ENCODE assay signal across 28 mouse cellular contexts in genomic region chr9:106273276-106273675, GRCm38 (mm10). TPM values are rescaled to one million over a fixed set of nuclear protein-coding genes. Genes with fewer than 3 reads are reported as not detected.
DNase-seq lines count a peak whose midpoint lies in the region; ATAC-seq and TF ChIP-seq lines count a peak whose summit lies in the region.
"Had no signal": no experiment of that assay in that cellular context is flagged by ENCODE, and none has a peak within 500 bp of the region (broad histone marks: within the 10 kb centered on the region; RNA-seq: fewer than 3 reads in every experiment).

No protein-coding gene starts in this region.

- no peaks in the 10 kb centered on the region for H3K36me3 ChIP-seq in kidney, adult 2 months (ENCODE audit: control insufficient read depth, insufficient read depth, low read length)
- no peaks in the 10 kb centered on the region for H3K36me3 ChIP-seq in kidney, embryonic 16.5 days (ENCODE audit: insufficient read depth, low read length)
- H3K36me3 ChIP-seq in liver, adult 2 months (ENCODE audit: control insufficient read depth, insufficient read depth, low read length) = no peaks in the 10 kb centered on the region
- H3K36me3 ChIP-seq in liver, embryonic 11.5 days (ENCODE audit: control insufficient read depth, insufficient read depth, low read length) = no peaks in the 10 kb centered on the region
- H3K36me3 ChIP-seq: embryonic facial prominence, embryonic 12.5 days; embryonic facial prominence, embryonic 15.5 days; forebrain, embryonic 15.5 days; heart, embryonic 12.5 days; heart, embryonic 15.5 days; hindbrain, embryonic 10.5 days had no signal

- no peaks in the 10 kb centered on the region for H3K9me3 ChIP-seq in kidney, embryonic 16.5 days (ENCODE audit: low read length)
- H3K9me3 ChIP-seq in liver, embryonic 11.5 days (ENCODE audit: control insufficient read depth, low read length) = no peaks in the 10 kb centered on the region
- H3K9me3 ChIP-seq: embryonic facial prominence, embryonic 12.5 days; embryonic facial prominence, embryonic 15.5 days; forebrain, embryonic 15.5 days; heart, embryonic 12.5 days; heart, embryonic 15.5 days; hindbrain, embryonic 10.5 days had no signal

- no peak for TF ChIP-seq CTCF in kidney, adult 2 months (conservative IDR thresholded peaks at IDR 0.05; ENCODE audit: insufficient read depth, insufficient read length, low read depth, low read length)
- no peak for TF ChIP-seq CTCF in liver, adult 2 months (IDR thresholded peaks at IDR 0.05; ENCODE audit: low read depth, low read length)

- no peak; the same call in 1 of the 2 replicates for ATAC-seq in kidney, embryonic 16.5 days (ENCODE audit: low FRiP score, low TSS enrichment)
- ATAC-seq in liver, embryonic 11.5 days (replicated peaks; ENCODE audit: low FRiP score) = no peak
- ATAC-seq: CD4-positive, CD25-positive, alpha-beta regulatory T cell, adult 4 months; forebrain, embryonic 15.5 days; hindbrain, postnatal 0 days had no signal

- no peaks in the 10 kb centered on the region for H3K79me2 ChIP-seq in liver, adult 2 months (ENCODE audit: control insufficient read depth, insufficient read depth, low read length)

- H3K4me3 ChIP-seq in kidney, adult 2 months (ENCODE audit: insufficient read depth, low read depth, low read length) = no peak overlapping the region
- H3K4me3 ChIP-seq in kidney, embryonic 16.5 days (ENCODE audit: low read length) = no peak overlapping the region
- no peak overlapping the region for H3K4me3 ChIP-seq in liver, adult 2 months (ENCODE audit: insufficient read depth, low read depth, low read length)
- H3K4me3 ChIP-seq in liver, embryonic 11.5 days (ENCODE audit: low read depth, low read length) = no peak overlapping the region
- H3K4me3 ChIP-seq: embryonic facial prominence, embryonic 12.5 days; embryonic facial prominence, embryonic 15.5 days; forebrain, embryonic 15.5 days; heart, embryonic 12.5 days; heart, embryonic 15.5 days; hindbrain, embryonic 10.5 days had no signal

- peak overlapping the region; percentile 3; the same call in 1 of the 2 replicates for H3K27ac ChIP-seq in kidney, adult 2 months (ENCODE audit: insufficient read depth, low read depth, low read length)
- H3K27ac ChIP-seq in kidney, embryonic 16.5 days (ENCODE audit: low read length) = no peak overlapping the region
- peak overlapping the region; percentile 92 for H3K27ac ChIP-seq in liver, adult 2 months (replicated peaks; ENCODE audit: insufficient read depth, low read depth, low read length)
- H3K27ac ChIP-seq in liver, embryonic 11.5 days (ENCODE audit: low read depth, low read length) = no peak overlapping the region
- H3K27ac ChIP-seq: embryonic facial prominence, embryonic 12.5 days; embryonic facial prominence, embryonic 15.5 days; forebrain, embryonic 15.5 days; heart, embryonic 15.5 days; hindbrain, embryonic 10.5 days; hindbrain, embryonic 14.5 days; hindbrain, postnatal 0 days had no signal

- H3K4me1 ChIP-seq in kidney, adult 2 months (ENCODE audit: control insufficient read depth, insufficient read depth, low read length) = peaks cover 19% of the 10 kb centered on the region; the same call in 1 of the 2 replicates
- H3K4me1 ChIP-seq in kidney, embryonic 16.5 days (ENCODE audit: insufficient read depth, low read length) = no peaks in the 10 kb centered on the region
- peaks cover 32% of the 10 kb centered on the region for H3K4me1 ChIP-seq in liver, adult 2 months (ENCODE audit: control insufficient read depth, insufficient read depth, low read length)
- H3K4me1 ChIP-seq in liver, embryonic 11.5 days (replicated peaks; ENCODE audit: control insufficient read depth, insufficient read depth, low read length) = 0 out of 2 replicates have a peak, but pooled peaks cover 9% of the 10 kb centered on the region
- H3K4me1 ChIP-seq: embryonic facial prominence, embryonic 12.5 days had no signal

- no peak overlapping the region for H3K4me2 ChIP-seq in kidney, embryonic 16.5 days (replicated peaks; ENCODE audit: low read depth, low read length)
- H3K4me2 ChIP-seq in liver, embryonic 11.5 days = no peak overlapping the region
- H3K4me2 ChIP-seq: embryonic facial prominence, embryonic 12.5 days; embryonic facial prominence, embryonic 15.5 days; forebrain, embryonic 15.5 days; heart, embryonic 12.5 days; heart, embryonic 15.5 days; hindbrain, embryonic 14.5 days had no signal

- DNase-seq in kidney, adult 2 months = peak; percentile 94
- peak; percentile 92 for DNase-seq in liver, adult 2 months (ENCODE audit: extremely low read depth, low read depth, low spot score)
- DNase-seq in liver, embryonic 11.5 days (ENCODE audit: low spot score) = no peak
- DNase-seq in kidney, postnatal 25 days = peak; percentile 18 to 59
- DNase-seq in cerebellum, adult 11-12 months = no peak
- no peak for DNase-seq in adipocyte (ENCODE audit: low spot score)
- DNase-seq: adrenal gland, adult 8-10 months; adrenal gland, postnatal 25 days; cerebellum, adult 2 months; cerebellum, adult 9-11 months; cerebellum, postnatal 25 days; gastrocnemius, postnatal 25 days; heart, adult 18-20 months; heart, postnatal 10 days; heart, postnatal 36 days had no signal

- 61% methylated on average over 12 of the region's 12 CpGs for WGBS in kidney, adult 2 months
- WGBS in kidney, embryonic 16.5 days = 74% methylated on average over 12 of the region's 12 CpGs
- 27% methylated on average over 12 of the region's 12 CpGs for WGBS in liver, adult 2 months
- WGBS in liver, embryonic 11.5 days = 82% methylated on average over 12 of the region's 12 CpGs

- H3K9ac ChIP-seq in kidney, embryonic 16.5 days (replicated peaks; ENCODE audit: low read length) = no peak overlapping the region
- peak overlapping the region; percentile 69; the same call in 1 of the 2 replicates for H3K9ac ChIP-seq in liver, adult 2 months (ENCODE audit: low read depth, low read length)
- H3K9ac ChIP-seq in liver, embryonic 11.5 days (ENCODE audit: low read depth, low read length) = no peak overlapping the region
- H3K9ac ChIP-seq: embryonic facial prominence, embryonic 12.5 days; embryonic facial prominence, embryonic 15.5 days; forebrain, embryonic 15.5 days; heart, embryonic 12.5 days; heart, embryonic 15.5 days; hindbrain, embryonic 14.5 days had no signal

- H3K27me3 ChIP-seq in kidney, adult 2 months (replicated peaks; ENCODE audit: control insufficient read depth, insufficient read depth, low read length) = no peaks in the 10 kb centered on the region
- no peaks in the 10 kb centered on the region for H3K27me3 ChIP-seq in kidney, embryonic 16.5 days (ENCODE audit: insufficient read depth, low read length)
- H3K27me3 ChIP-seq in liver, adult 2 months (ENCODE audit: control insufficient read depth, insufficient read depth, low read length) = no peaks in the 10 kb centered on the region
- H3K27me3 ChIP-seq in liver, embryonic 11.5 days (replicated peaks; ENCODE audit: control insufficient read depth, insufficient read depth, low read length) = no peaks in the 10 kb centered on the region
- H3K27me3 ChIP-seq: embryonic facial prominence, embryonic 12.5 days; embryonic facial prominence, embryonic 15.5 days; forebrain, embryonic 15.5 days; heart, embryonic 12.5 days; heart, embryonic 15.5 days had no signal

- no peak for TF ChIP-seq POLR2A in kidney, adult 2 months (IDR thresholded peaks at IDR 0.05; ENCODE audit: low read depth, low read length)
- no peak for TF ChIP-seq POLR2A in liver, adult 2 months (IDR thresholded peaks at IDR 0.05; ENCODE audit: extremely low read depth, insufficient read depth, low read length)

RNA-seq across cellular contexts. Expression of gene Poc1a, which starts 7.6 kb away (rescaled TPM):
- 5.8 and 6.1 TPM in 2 replicates for polyA plus RNA-seq in kidney, adult 2 months (2012; rRNA removed)
- 28.4 and 29.2 TPM in 2 replicates for polyA plus RNA-seq in kidney, embryonic 16.5 days (2015; fragmentation: Nextera tagmentation; extraction: Ambion mirVana)
- total RNA-seq in liver, adult 2 months (2014; rRNA removed) = 1.8 and 3.2 TPM in 2 replicates
- 3.1 and 3.9 TPM in 2 replicates for polyA plus RNA-seq in liver, adult 2 months (2012; rRNA removed)
- polyA plus RNA-seq in liver, embryonic 11.5 days (2014; fragmentation: Nextera tagmentation; extraction: Ambion mirVana) = 36.6 and 39.0 TPM in 2 replicates

RNA-seq across cellular contexts. Expression of gene Alas1, which starts 24.8 kb away (rescaled TPM):
- 315 and 343 TPM in 2 replicates for polyA plus RNA-seq in kidney, adult 2 months (2012; rRNA removed)
- polyA plus RNA-seq in kidney, embryonic 16.5 days (2015; fragmentation: Nextera tagmentation; extraction: Ambion mirVana) = 122 and 128 TPM in 2 replicates
- total RNA-seq in liver, adult 2 months (2014; rRNA removed) = 270 and 285 TPM in 2 replicates
- 530 and 649 TPM in 2 replicates for polyA plus RNA-seq in liver, adult 2 months (2012; rRNA removed)
- polyA plus RNA-seq in liver, embryonic 11.5 days (2014; fragmentation: Nextera tagmentation; extraction: Ambion mirVana) = 57.4 and 67.9 TPM in 2 replicates

RNA-seq across cellular contexts. Expression of gene Tlr9, which starts 50.9 kb away (rescaled TPM):
- polyA plus RNA-seq in kidney, adult 2 months (2012; rRNA removed) = 2.0 and 4.2 TPM in 2 replicates
- polyA plus RNA-seq in kidney, embryonic 16.5 days (2015; fragmentation: Nextera tagmentation; extraction: Ambion mirVana) = 0.07 TPM in 1 of 2 replicates, not detected in the other
- total RNA-seq in liver, adult 2 months (2014; rRNA removed) = 0.18 and 0.27 TPM in 2 replicates
- polyA plus RNA-seq in liver, adult 2 months (2012; rRNA removed) = 0.37 and 0.61 TPM in 2 replicates
- polyA plus RNA-seq in liver, embryonic 11.5 days (2014; fragmentation: Nextera tagmentation; extraction: Ambion mirVana) = not detected in 2 replicates
- total RNA-seq: MEL had no signal
- polyA plus RNA-seq: C2C12; CD4-positive, CD25-positive, alpha-beta regulatory T cell, adult 4 months; embryonic facial prominence, embryonic 12.5 days; forebrain, embryonic 11.5 days; forebrain, embryonic 15.5 days; heart, embryonic 12.5 days; hindbrain, embryonic 10.5 days had no signal

Comparison
In these comparisons a context has a peak if more than half of its experiments do, and no peak if none do; other contexts are left out.
1. DNase-seq: peak in kidney, adult 2 months (single experiment), liver, adult 2 months (single experiment) and kidney, postnatal 25 days (2 of 2); none in liver, embryonic 11.5 days (single experiment), cerebellum, adult 11-12 months (single experiment) and adipocyte (single experiment).
2. H3K27ac ChIP-seq: peak in kidney, adult 2 months (single experiment) and liver, adult 2 months (single experiment); none in kidney, embryonic 16.5 days (single experiment) and liver, embryonic 11.5 days (single experiment).